28 mouse cellular contexts compared by ENCODE assay signal in the genomic region with DNA sequence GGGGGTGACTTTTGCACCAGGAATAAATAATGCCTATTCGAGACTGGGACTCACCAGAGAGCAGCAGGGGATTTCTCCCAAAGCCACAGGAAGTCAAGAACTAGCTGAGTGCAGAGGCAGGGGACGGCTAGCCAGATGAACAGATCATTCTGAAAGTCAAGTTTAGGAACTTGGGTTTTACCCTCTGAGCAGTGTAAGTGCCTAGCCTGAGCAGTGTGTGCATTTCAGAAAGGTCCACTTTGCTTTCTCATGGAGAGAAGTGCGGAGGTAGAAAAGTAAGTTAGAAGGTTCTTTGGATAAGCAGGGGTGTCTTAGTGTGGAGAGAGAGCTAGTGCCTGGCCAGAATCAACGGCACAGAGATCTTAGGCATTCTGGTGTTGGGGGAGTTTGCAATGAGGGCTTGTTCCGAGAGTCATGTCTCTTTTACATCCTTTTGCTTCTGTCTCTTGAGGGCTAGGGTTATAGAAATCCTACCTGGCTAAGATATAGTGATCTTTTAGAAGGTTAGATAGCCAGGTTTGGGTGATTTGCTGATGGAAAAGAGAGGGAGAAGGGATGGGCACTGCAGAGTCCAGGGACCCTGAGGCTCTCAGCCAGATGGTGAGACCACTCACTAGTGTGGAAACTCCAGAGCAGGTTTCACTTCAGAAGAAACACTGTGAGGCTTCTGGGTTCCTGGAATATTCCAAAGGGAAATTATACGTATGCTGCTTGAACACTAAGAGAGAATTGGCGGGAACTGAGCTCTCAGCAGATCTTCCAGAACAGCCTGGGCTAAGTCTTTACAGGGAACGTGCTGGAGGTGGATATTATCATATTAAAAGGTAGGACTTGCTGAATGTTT.
DNase-seq lines count a peak whose midpoint lies in the region; ATAC-seq and TF ChIP-seq lines count a peak whose summit lies in the region.
"Had no signal": no experiment of that assay in that cellular context is flagged by ENCODE, and none has a peak within 500 bp of the region (broad histone marks: within the 10 kb centered on the region; RNA-seq: fewer than 3 reads in every experiment).

No protein-coding gene starts in this region.

- H3K79me2 ChIP-seq in CH12.LX (replicated peaks; ENCODE audit: control insufficient read depth, extremely low read depth, insufficient read depth, poor library complexity, severe bottlenecking), result peaks cover 16% of the 10 kb centered on the region

- DNase-seq in thymus, postnatal 14 days, result peak; percentile 20
- DNase-seq in thymus, adult 18-20 months, result no peak
- peak; percentile 92 for DNase-seq in CH12.LX (ENCODE audit: extremely low read depth)
- DNase-seq in heart, embryonic 10.5 days (ENCODE audit: low spot score), result no peak
- DNase-seq in embryo, embryonic 10 days (ENCODE audit: low spot score), result no peak
- DNase-seq in stomach, postnatal 0 days (ENCODE audit: low spot score), result no peak
- DNase-seq: adrenal gland, postnatal 14 days; cerebellum, adult 11-12 months; cerebellum, adult 9-11 months; forebrain, postnatal 0 days; kidney, adult 9 months; kidney, postnatal 10 days; lung, postnatal 36 days; right cerebral cortex, adult 18-20 months; right cerebral cortex, postnatal 4 days; thymus, postnatal 4 days had no signal

- H3K4me1 ChIP-seq in CH12.LX (ENCODE audit: control insufficient read depth in 1 of 2, insufficient read depth in 2 of 2), result peaks cover 19 to 46% of the 10 kb centered on the region in 2 experiments
- H3K4me1 ChIP-seq in heart, embryonic 10.5 days, result peaks cover 6% of the 10 kb centered on the region
- H3K4me1 ChIP-seq in stomach, postnatal 0 days (replicated peaks; ENCODE audit: control insufficient read depth, insufficient read depth), result 0 out of 2 replicates have a peak, but pooled peaks cover 3% of the 10 kb centered on the region
- H3K4me1 ChIP-seq: hindbrain, embryonic 12.5 days; neural tube, embryonic 12.5 days; stomach, embryonic 15.5 days had no signal

- dilution Hi-C loops in CH12.LX (cut with MboI; ENCODE audit: extremely low pct_ligation_motif_present, extremely low pct_unique_long_range_greater_than_20kb, low sequenced_read_pairs), result no loop called here

- TF ChIP-seq RAD21 in CH12.LX (IDR thresholded peaks at IDR 0.05; ENCODE audit: low read depth, low read length), result peak; percentile 31

- peak; percentile 74 for TF ChIP-seq POLR2A in CH12.LX (IDR thresholded peaks at IDR 0.05; ENCODE audit: low read depth, low read length)

- peak; percentile 94 for TF ChIP-seq EP300 in CH12.LX (IDR thresholded peaks at IDR 0.05; ENCODE audit: low read length)
- TF ChIP-seq EP300 in stomach, postnatal 0 days (optimal IDR thresholded peaks at IDR 0.05), result no peak

- H3K27ac ChIP-seq in CH12.LX (ENCODE audit: insufficient read depth, low read depth), result peak overlapping the region; percentile 99
- H3K27ac ChIP-seq in heart, embryonic 10.5 days, result no peak overlapping the region
- H3K27ac ChIP-seq in stomach, postnatal 0 days (replicated peaks), result no peak overlapping the region
- H3K27ac ChIP-seq: heart, embryonic 15.5 days; hindbrain, embryonic 12.5 days; hindbrain, postnatal 0 days; limb, embryonic 13.5 days; neural tube, embryonic 12.5 days; stomach, embryonic 15.5 days had no signal

- no peaks in the 10 kb centered on the region for H3K27me3 ChIP-seq in CH12.LX (replicated peaks)
- H3K27me3 ChIP-seq in heart, embryonic 10.5 days (ENCODE audit: insufficient read depth, poor library complexity, severe bottlenecking), result no peaks in the 10 kb centered on the region
- H3K27me3 ChIP-seq in stomach, postnatal 0 days (ENCODE audit: control insufficient read depth, insufficient read depth, low read length), result no peaks in the 10 kb centered on the region
- H3K27me3 ChIP-seq: heart, embryonic 15.5 days; hindbrain, embryonic 12.5 days; limb, embryonic 13.5 days; neural tube, embryonic 12.5 days; stomach, embryonic 15.5 days had no signal

- peak overlapping the region; percentile 55 to 77 (median 65) for H3K4me3 ChIP-seq in CH12.LX (replicated peaks in 1 of 3; ENCODE audit: low read depth in 2 of 3, low read length in 2 of 3, poor library complexity in 1 of 3)
- H3K4me3 ChIP-seq in heart, embryonic 10.5 days, result no peak overlapping the region
- H3K4me3 ChIP-seq in stomach, postnatal 0 days (ENCODE audit: low read depth, low read length), result no peak overlapping the region
- H3K4me3 ChIP-seq: erythroblast, embryonic 14.5 days; heart, embryonic 15.5 days; hindbrain, embryonic 12.5 days; limb, embryonic 13.5 days; neural tube, embryonic 12.5 days; stomach, embryonic 15.5 days had no signal

- peaks cover 15 to 30% of the 10 kb centered on the region in 2 experiments for H3K36me3 ChIP-seq in CH12.LX (replicated peaks in 1 of 2; ENCODE audit: control insufficient read depth in 1 of 2, insufficient read depth in 1 of 2, low read length in 1 of 2)
- H3K36me3 ChIP-seq in heart, embryonic 10.5 days, result no peaks in the 10 kb centered on the region
- no peaks in the 10 kb centered on the region for H3K36me3 ChIP-seq in stomach, postnatal 0 days (ENCODE audit: control insufficient read depth, insufficient read depth, low read length)
- H3K36me3 ChIP-seq: heart, embryonic 15.5 days; hindbrain, embryonic 12.5 days; limb, embryonic 13.5 days; neural tube, embryonic 12.5 days; stomach, embryonic 15.5 days had no signal

- no peak for TF ChIP-seq CTCF in CH12.LX (conservative IDR thresholded peaks at IDR 0.05 in 1 of 2, IDR thresholded peaks at IDR 0.05 in 1 of 2; ENCODE audit: low read depth in 2 of 2, low read length in 2 of 2)
- TF ChIP-seq CTCF in stomach, postnatal 0 days (IDR thresholded peaks at IDR 0.05; ENCODE audit: low read depth), result no peak

- H3K9me3 ChIP-seq in CH12.LX (replicated peaks; ENCODE audit: low read length), result peaks cover 10% of the 10 kb centered on the region
- H3K9me3 ChIP-seq in heart, embryonic 10.5 days, result no peaks in the 10 kb centered on the region
- no peaks in the 10 kb centered on the region for H3K9me3 ChIP-seq in stomach, postnatal 0 days (ENCODE audit: control insufficient read depth, low read length)
- H3K9me3 ChIP-seq: heart, embryonic 15.5 days; hindbrain, embryonic 12.5 days; limb, embryonic 13.5 days; neural tube, embryonic 12.5 days; stomach, embryonic 15.5 days had no signal

- peak overlapping the region; percentile 69 for H3K4me2 ChIP-seq in CH12.LX (ENCODE audit: insufficient read depth, low read depth, poor library complexity, severe bottlenecking)
- H3K4me2 ChIP-seq in stomach, postnatal 0 days (replicated peaks; ENCODE audit: low read depth), result no peak overlapping the region
- H3K4me2 ChIP-seq: heart, embryonic 15.5 days; hindbrain, embryonic 12.5 days; limb, embryonic 13.5 days; liver, embryonic 11.5 days; midbrain, embryonic 11.5 days; neural tube, embryonic 12.5 days; stomach, embryonic 15.5 days had no signal

- peak; percentile 84 for ATAC-seq in inflammation-experienced regulatory T-cells, adult 6 months
- ATAC-seq in stomach, postnatal 0 days (ENCODE audit: low FRiP score, low TSS enrichment), result no peak
- ATAC-seq: forebrain, postnatal 0 days; hindbrain, postnatal 0 days; intestine, postnatal 0 days; midbrain, embryonic 16.5 days had no signal

- in situ Hi-C loops in CH12.LX (cut with MboI; ENCODE audit: low pct_ligation_motif_present, low pct_unique_long_range_greater_than_20kb, low sequenced_read_pairs), result loop anchor here (5.0 to 10.0 kb wide), 2 partner anchors 72 to 131 kb away; no protein-coding TSS in a partner anchor

- H3K9ac ChIP-seq in CH12.LX (ENCODE audit: insufficient read depth, low read depth), result peak overlapping the region; percentile 97
- no peak overlapping the region for H3K9ac ChIP-seq in stomach, postnatal 0 days (ENCODE audit: low read length)
- H3K9ac ChIP-seq: forebrain, postnatal 0 days; heart, embryonic 15.5 days; hindbrain, embryonic 12.5 days; limb, embryonic 13.5 days; neural tube, embryonic 12.5 days; stomach, embryonic 15.5 days had no signal

- WGBS in heart, embryonic 10.5 days, result 76% methylated on average over 8 of the region's 8 CpGs
- 78% methylated on average over 8 of the region's 8 CpGs for WGBS in stomach, postnatal 0 days

TF ChIP-seq in CH12.LX, 34 proteins besides CTCF, POLR2A, EP300 and RAD21 (continues in another document):
- peak; percentile 92 for TF ChIP-seq E2F4 (IDR thresholded peaks at IDR 0.05; ENCODE audit: insufficient replicate concordance, low read depth, low read length)
- TF ChIP-seq MYC (IDR thresholded peaks at IDR 0.05; ENCODE audit: low read depth, low read length), result peak; percentile 38; the same call in 1 of the 2 replicates
- TF ChIP-seq USF1 (IDR thresholded peaks at IDR 0.05; ENCODE audit: low read depth, low read length), result no peak
- peak; percentile 73 for TF ChIP-seq BHLHE40 (IDR thresholded peaks at IDR 0.05; ENCODE audit: low read depth, low read length)
- peak; percentile 12; the same call in 1 of the 2 replicates for TF ChIP-seq HCFC1 (IDR thresholded peaks at IDR 0.05; ENCODE audit: low read depth, low read length)
- peak; percentile 59; the same call in 1 of the 2 replicates for TF ChIP-seq JUND (conservative IDR thresholded peaks at IDR 0.05; ENCODE audit: low read depth, low read length)
- no peak for TF ChIP-seq ZKSCAN1 (IDR thresholded peaks at IDR 0.05; ENCODE audit: borderline replicate concordance, low read depth, low read length)
- TF ChIP-seq JUN (IDR thresholded peaks at IDR 0.05; ENCODE audit: insufficient read depth, low read depth, low read length), result peak; percentile 78; the same call in 1 of the 2 replicates
- TF ChIP-seq ZC3H11A (IDR thresholded peaks at IDR 0.05; ENCODE audit: low read depth, low read length), result no peak
- TF ChIP-seq POLR2AphosphoS2 (IDR thresholded peaks at IDR 0.05; ENCODE audit: low read depth, low read length), result peak; percentile 84
- TF ChIP-seq ELF1 (IDR thresholded peaks at IDR 0.05; ENCODE audit: low read depth, low read length), result no peak
- TF ChIP-seq TCF12 (IDR thresholded peaks at IDR 0.05; ENCODE audit: low read depth, low read length), result peak; percentile 96
- no peak for TF ChIP-seq GABPA (IDR thresholded peaks at IDR 0.05; ENCODE audit: insufficient replicate concordance, low read depth, low read length)
- TF ChIP-seq MAX (IDR thresholded peaks at IDR 0.05; ENCODE audit: low read length), result peak; percentile 63
- no peak for TF ChIP-seq PAX5 (IDR thresholded peaks at IDR 0.05; ENCODE audit: low read length)
- peak; percentile 94 for TF ChIP-seq TBP (conservative IDR thresholded peaks at IDR 0.05; ENCODE audit: low read depth, low read length)
- peak; percentile 80; the same call in 1 of the 2 replicates for TF ChIP-seq SIN3A (IDR thresholded peaks at IDR 0.05; ENCODE audit: low read length)
- TF ChIP-seq CHD2 (IDR thresholded peaks at IDR 0.05; ENCODE audit: low read length), result peak; percentile 50
- TF ChIP-seq NELFE (IDR thresholded peaks at IDR 0.05; ENCODE audit: low read depth, low read length), result peak; percentile 82
- 0 out of 2 replicates have a peak, but pooled peaks have one; percentile 36 for TF ChIP-seq RCOR1 (conservative IDR thresholded peaks at IDR 0.05; ENCODE audit: low read depth, low read length)
- TF ChIP-seq CHD1 (IDR thresholded peaks at IDR 0.05; ENCODE audit: low read depth, low read length), result peak; percentile 92
- peak; percentile 46; the same call in 1 of the 2 replicates for TF ChIP-seq MAZ (IDR thresholded peaks at IDR 0.05; ENCODE audit: low read depth, low read length)

Comparison
In these comparisons a context has a peak if more than half of its experiments do, and no peak if none do; other contexts are left out.
1. DNase-seq: peak in thymus, postnatal 14 days (single experiment) and CH12.LX (single experiment); none in thymus, adult 18-20 months (0 of 2), heart, embryonic 10.5 days (single experiment), embryo, embryonic 10 days (single experiment) and stomach, postnatal 0 days (single experiment).
2. H3K4me3 ChIP-seq: peak in CH12.LX (3 of 3); none in heart, embryonic 10.5 days (single experiment) and stomach, postnatal 0 days (single experiment).